Mouse (Mus musculus): ENCODE measurements around the gene Pde10a.

GRCm38 (mm10) chr17:8728646-8729045, 203.5 kb downstream of the Pde10a start:
- TF ChIP-seq CTCF (IDR thresholded peaks at IDR 0.05; ENCODE audit: control insufficient read depth, insufficient read depth, insufficient replicate concordance, low read depth, low read length) (no peak), POLR2A (IDR thresholded peaks at IDR 0.05; ENCODE audit: control insufficient read depth, low read depth, low read length) (no peak)
